Mouse (Mus musculus) spleen, postnatal 10 days (tissue): Measurements from ENCODE around the gene D630023F18Rik.

ENCODE experiments used
- DNase-seq, 2 experiments: peaks; one replicate each; pipeline ENCODE4 v3.0.0; 2021 to 2022; ENCODE audit warnings: low spot score in 2 of 2

Gene D630023F18Rik

GRCm38 (mm10) chr1:65112031-65112806 lies 10.8 kb downstream of the D630023F18Rik start:
- peak in 1 of 2 experiments; percentile 63 for DNase-seq

DNA sequence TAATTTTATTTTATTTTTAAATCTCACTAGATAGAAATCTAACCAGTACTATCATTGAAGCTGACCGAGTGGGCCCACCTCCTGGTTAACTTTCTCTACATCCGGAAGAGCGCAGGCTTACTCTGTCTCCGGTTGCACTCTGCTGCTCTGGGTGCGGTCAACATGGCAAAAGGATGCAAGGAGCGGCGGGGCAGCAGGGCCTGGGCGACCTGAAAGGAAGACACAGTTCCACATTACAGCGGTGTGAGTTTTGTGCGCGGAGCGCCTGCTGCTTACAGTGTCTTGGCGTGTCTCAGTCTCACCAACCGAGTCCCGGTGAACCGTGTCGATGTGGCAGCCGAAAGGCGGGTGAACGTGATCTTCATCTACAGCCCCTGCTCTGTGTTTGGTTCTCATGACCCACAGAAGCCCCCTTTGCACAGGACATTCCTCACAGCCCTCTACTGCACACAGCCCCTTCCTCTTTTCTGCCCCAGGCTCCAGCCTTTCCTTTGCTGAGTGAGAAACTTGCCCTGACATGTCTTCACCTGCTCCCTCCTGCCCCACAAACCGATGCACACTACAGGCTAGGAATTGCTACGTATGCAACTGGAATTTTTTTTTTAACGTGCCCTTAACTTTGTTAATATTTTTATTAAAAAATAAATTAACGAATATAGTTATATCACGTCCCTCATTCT lies 13.1 kb downstream of the D630023F18Rik start:
- no peak for DNase-seq

DNA sequence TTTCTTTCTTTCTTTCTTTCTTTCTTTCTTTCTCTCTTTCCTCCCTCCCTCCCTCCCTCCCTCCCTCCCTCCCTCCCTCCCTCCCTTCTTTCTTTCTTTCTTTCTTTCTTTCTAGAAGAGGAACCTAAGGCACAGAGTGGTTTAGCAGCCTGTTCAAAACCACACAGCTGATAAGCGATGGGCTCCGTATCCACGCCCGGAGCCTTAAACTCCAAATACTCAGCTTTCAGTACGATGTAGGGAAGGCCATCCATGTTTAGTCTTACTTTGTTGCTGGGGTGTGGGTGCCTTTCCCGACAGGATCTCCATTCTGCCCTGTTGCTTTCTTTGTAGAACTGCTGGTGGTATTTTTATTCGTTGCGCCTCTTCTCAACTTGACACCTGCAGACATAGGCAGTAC lies 13.8 kb downstream of the D630023F18Rik start:
- no peak for DNase-seq

- DNase-seq, result no peak
Observed at GRCm38 (mm10) chr1:65107654-65108279, 15.2 kb downstream of the D630023F18Rik start.

DNA sequence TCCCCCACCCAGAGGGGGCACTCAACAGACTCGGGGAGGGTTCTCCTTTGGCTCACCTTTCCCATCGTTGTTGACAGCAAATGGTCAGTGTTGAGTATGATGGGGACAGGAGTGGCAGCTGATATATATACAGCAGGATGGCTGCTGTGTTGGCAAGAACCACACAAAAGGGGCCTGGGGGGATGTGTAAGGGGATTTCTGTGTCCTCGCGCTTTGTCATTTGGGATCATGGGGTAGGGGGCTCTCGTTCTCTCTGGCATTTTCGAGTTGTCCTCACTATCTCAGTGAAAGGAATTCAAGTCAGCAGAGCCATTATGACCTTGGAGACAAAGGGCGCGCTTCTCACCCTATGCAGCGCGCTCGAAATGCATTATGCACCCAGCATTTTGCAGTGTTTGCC lies 19.7 kb downstream of the D630023F18Rik start, which contains the start of gene Cryga:
Cryga (minus strand) TSS at position 101 of the 400 bp plus-strand sequence.
- no peak for DNase-seq

DNA sequence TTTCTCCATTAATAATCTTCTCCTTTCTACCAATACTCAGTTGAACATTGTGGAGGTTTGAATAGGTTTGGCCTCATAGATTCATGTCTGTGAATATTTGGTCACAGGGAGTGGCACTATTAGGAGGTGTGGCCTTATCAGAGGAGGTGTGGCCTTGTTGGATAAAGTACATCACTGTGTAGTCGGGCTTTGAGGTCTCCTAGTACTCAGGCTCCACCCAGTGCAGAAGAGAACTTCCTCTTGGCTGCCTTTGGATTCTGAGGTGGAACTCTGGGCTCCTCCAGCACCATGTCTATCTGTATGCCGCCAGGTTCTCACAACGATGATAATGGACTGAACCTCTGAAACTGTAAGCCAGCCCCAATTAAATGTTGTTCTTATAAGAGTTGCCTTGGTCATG lies 26.1 kb downstream of the D630023F18Rik start:
- DNase-seq, result no peak

GRCm38 (mm10) chr1:65091566-65091965 lies 31.4 kb downstream of the D630023F18Rik start:
- DNase-seq, result no peak

DNA sequence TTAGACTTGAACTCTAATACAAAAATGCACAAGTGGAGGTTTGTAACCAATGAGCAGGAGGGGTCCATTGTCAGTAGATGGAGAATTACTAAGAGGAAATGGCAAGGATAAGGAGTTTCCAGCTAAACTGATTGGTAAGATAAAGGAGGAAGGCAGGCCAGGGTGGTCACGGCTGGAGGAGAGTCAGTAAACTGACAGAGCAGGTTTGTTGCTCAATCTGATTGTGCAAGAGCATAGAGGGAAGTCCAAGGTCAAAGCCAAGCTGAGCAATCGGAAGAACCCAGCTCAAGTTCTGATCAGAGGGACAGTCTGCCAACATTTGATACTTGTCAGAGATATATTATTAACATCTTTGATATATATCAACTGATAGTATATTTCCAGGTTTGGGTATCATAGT lies 32.6 kb downstream of the D630023F18Rik start:
- no peak for DNase-seq

GRCm38 (mm10) chr1:65088567-65089356 lies 34.3 kb downstream of the D630023F18Rik start:
- DNase-seq, result no peak

DNA sequence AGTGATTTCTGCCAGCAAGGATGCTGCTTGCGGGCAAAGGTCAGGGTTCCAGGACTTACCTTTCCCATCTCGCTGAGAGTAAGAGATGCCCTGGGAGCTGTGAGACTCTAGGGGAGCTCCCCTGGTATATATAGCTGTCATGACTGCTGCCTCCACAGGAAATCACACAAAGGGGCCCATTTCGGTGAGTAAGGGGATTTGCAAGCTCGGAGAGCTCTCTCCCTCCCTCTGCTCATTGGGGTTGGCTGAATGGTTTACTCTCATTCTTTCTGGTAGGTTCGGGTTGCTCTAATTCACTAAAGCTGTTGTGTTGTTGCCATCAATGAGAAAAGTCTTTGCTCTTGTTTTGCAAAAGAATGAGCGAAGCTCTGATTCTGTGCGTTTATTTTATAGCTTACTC lies 40.8 kb downstream of the D630023F18Rik start, which contains the start of gene Crygb:
Crygb (minus strand) TSS at position 101 of the 400 bp plus-strand sequence.
- DNase-seq, result no peak

- no peak for DNase-seq
Observed at GRCm38 (mm10) chr1:65075607-65076006, 47.4 kb downstream of the D630023F18Rik start.

- no peak for DNase-seq
Observed at GRCm38 (mm10) chr1:65073589-65073988, 49.4 kb downstream of the D630023F18Rik start, which contains the start of gene Crygc. Gene Crygc, minus strand, starts transcription at chr1:65073689.

- DNase-seq, result no peak
Observed at GRCm38 (mm10) chr1:65067842-65068241, 55.2 kb downstream of the D630023F18Rik start.

DNA sequence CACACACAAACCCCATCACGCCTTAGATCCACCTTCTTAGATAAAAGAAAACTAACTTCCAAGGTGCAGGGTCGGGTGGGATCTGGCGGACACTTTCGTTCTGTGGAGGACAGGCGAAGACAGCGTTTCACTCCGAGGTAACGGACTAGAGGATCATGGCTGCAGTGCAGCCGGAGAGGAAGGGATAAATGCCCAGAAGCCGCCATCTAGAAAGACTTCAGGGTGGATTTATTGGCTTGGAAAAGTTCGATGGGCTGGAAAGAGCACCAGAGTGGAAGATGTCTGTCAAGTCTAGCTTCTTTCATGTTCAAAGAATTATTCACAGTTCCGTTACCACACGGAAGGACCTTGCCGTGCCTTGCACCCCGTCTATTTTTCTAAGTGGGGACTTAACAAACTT lies 58.8 kb downstream of the D630023F18Rik start:
- no peak for DNase-seq

DNA sequence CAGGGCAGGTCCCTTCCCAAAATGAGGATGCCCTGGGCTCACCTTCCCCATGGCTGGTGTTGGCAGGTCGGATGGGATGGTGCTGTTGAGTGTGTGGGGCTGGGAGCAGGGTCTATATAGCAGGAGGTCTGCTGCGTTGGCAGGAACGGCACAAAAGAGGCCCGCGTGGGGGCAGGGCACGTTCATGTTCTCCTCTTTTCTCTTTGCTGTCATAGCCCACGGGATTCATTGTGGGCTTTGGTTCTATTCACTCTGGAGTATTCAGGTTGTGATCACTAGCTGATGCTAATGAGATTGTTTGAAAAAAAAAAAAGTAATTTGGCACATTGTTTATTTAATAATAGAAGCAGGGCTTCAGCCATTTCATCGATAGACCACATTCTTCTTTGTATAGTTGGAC lies 59.7 kb downstream of the D630023F18Rik start, which contains the start of gene Crygd:
Crygd (minus strand) TSS at position 101 of the 400 bp plus-strand sequence.
- no peak for DNase-seq
